Mouse (Mus musculus): ENCODE results near the gene Bcl2l1.

Bcl2l1 gene

DNA sequence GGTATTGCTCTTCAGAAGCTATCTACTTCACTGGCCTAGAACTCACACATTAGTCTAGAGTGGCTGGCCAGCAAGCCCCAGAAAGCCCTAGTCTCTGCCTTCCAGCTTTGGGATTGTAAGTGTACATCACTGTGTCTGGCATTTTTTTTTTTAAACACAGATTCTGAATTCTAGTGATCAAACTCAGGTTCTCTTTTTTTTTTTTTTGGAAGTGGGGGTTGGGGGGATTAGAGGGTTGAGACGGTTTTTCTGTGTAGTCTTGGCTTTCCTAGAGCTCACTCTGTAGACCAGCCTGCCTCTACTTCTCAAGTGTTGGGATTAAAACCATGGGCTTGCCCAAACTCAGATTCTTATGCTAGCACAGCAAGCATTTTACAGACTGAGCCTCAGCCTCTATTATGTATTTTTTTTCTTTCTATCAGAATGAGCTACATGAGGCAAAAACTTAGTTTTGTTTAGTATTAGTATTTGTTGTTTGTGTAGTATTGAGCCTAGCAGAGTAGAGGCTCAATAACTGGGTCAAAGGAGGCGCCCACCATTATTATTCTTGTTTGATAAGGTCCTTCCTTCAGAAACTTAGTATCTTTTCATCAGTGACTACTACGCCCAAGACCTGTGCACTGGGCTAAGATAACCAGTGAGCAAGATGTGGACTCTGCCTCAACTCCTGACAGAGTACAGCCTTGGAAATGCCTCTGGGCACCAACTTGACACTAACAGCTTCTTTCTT is 6.9 kb downstream of the Bcl2l1 start:
- no peak for DNase-seq (ENCODE audit: extremely low spot score, low read depth, low spot score)

DNA sequence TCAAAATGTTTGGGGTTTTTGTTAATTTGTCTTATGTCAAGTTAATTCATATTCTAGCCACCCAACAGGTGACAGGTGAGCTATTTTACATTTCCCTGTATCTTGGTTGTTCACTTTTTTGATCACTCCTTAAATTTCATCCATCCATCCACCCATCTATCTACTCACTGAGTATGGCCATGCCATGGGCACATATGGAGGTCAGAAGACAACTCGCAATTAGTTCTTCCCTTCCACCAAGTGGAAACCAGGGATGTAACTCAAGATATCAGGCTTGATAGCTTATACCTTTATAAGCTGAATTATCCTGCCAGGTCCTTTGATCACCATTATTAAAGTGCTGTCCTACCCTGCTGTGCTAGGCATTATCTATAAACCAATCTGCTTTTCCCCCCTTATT is 7.8 kb downstream of the Bcl2l1 start:
- DNase-seq (ENCODE audit: extremely low spot score, low read depth, low spot score) = no peak

DNA sequence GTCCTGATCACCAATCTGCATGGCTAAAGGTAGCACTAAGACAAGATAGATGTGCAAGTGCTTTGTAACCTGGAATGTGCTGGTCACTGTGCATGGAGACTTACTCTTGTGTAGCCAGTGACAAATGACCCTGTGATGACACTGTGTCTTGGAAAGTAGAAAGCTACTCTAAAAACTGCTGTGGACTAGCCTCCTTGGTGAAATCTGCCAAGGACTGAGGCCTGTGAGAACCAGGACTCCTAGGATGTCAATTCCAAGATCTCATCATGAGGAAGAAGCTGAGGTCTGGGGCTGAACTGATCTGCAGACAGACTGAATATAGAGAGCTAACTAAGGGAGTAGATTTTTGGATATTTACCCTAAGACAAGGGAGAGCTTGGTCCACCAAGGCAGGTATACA is 10.0 kb downstream of the Bcl2l1 start:
- no peak for DNase-seq (ENCODE audit: extremely low spot score, low read depth, low spot score)

DNA sequence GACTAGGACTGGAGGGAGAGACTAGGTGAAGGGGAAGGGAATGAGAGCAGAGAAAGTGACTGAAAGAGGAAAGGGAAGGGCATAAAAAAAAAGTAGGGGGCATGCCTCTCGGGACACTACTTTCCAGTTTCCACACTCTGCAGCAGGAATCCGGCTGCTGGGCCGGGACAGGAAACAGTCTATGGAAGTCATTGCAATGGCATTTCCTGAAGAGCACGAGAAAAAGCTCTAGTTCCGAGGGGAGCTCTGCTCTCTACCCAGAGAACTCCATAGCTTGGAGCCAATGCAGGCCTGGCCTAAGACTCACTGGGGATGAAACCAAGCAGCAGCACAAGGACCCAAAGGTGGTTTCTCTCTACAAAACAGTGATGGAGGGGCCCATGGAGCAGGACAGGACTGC is 10.5 kb downstream of the Bcl2l1 start:
- DNase-seq (ENCODE audit: extremely low spot score, low read depth, low spot score) = no peak

DNA sequence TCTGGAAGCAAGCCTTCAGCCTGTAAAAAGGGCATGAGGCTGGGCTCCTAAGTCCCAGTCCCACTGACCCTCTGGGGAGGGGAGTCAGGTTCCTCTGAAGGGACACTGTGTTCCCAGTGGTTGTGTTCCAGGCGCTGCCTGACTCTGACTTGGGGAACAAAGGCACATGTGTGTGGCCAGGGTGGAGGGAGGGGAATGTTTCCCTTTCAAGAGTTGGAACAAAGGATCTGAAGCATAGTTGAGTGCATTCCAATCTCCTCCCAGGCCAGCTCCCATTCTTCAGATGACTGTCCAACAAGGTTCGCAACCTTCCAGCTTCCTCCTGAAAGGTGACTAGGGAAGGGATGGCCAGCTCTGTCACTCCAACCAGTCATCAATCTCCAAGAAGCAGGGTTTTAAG is 11.2 kb downstream of the Bcl2l1 start:
- no peak for DNase-seq (ENCODE audit: extremely low spot score, low read depth, low spot score)

DNA sequence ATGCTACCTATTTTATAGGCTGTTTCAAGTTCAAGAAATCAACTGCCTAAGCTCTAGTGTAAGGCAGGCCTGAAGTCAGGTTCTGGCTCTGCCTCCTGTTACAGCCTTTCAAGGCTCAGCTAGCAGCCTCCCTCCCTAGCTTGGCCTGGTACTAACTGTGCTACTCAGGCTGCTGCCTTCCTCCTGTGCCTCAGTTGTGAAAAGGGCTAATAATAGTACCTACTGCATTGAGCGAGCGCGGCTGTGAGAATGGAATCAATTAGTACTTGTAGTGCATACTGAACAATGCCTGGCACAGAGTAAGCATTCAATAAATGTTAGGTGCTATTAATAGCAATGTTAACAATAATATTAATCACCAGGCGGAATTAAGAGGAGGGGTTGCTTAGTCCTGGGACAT is 11.6 kb downstream of the Bcl2l1 start:
- no peak for DNase-seq (ENCODE audit: extremely low spot score, low read depth, low spot score)

DNA sequence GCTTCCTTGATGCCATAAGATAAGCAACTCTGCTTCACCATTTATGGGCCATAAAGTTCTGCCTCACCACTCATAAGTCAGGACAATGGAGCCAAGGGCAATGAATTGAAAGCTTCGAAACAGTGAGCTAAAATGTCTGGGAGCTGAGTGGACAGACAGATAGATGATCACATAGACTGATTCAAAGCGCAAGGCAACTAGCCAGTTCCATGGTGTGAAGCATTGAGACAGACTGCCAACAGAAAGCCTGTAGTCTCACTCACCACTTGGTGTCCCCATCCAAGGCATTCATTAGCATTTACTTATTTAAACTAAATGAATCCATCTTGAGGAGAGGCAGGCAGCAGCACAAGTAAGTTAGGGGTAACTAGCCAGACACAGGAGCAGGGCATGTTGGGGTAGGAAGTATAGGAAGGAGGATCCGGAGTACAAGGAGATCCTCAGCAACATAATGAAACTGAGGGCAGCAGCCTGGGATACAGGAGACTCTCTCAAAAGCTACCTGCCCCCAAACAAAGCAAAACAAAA is 12.4 kb downstream of the Bcl2l1 start:
- DNase-seq (ENCODE audit: extremely low spot score, low read depth, low spot score) = no peak

DNA sequence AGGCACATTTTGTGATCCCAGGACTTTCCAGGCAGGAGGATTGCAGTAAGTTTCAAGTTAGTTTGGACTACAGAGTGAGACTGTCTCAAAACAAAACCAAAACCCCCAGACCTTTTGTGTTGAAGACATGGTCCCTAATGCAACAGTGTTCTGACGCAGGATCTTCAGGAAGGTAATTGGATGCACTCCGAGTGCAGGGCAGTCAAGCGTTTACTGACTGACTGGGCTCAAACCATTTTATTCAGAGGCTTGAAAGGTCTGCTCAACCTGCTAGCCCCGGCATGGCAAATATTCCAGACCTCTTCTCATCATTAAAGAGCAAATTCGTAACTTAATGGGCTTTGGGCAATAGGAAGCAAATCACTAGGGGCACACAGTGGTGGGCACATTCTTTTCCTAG is 12.8 kb downstream of the Bcl2l1 start:
- no peak for DNase-seq (ENCODE audit: extremely low spot score, low read depth, low spot score)

DNA sequence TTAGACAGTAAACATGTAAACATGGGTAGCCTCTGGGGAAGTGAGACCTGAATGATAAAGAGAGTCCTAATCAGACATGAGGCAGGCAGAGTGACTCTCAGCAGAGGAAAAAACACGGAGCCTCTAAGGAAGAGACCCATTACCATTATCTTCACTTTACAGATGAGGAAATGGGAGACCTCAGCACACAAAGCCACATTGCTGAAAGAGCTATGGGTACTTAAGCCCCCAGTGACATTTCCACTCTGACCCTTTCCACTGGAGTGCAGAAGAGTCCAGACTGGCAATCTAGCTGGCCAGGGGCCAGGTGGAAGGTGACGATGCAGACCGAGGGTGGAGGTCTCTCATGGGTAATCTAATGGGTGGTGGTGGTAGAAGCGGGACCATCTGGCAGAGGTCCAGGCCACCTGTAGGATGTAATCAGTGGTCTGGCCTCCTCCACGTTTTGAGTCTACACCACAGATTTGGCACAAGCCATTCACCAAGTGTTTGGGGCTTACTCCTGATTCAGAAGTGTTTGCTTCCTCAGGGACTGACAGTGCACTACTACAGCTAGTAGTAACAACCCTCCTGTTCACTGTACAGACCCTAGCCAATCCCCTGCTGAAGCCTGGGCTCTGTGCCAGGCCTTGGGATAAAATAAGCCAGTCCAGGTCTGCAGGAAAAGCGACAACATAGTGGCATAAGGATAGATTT is 13.8 kb downstream of the Bcl2l1 start:
- no peak for DNase-seq (ENCODE audit: extremely low spot score, low read depth, low spot score)

DNA sequence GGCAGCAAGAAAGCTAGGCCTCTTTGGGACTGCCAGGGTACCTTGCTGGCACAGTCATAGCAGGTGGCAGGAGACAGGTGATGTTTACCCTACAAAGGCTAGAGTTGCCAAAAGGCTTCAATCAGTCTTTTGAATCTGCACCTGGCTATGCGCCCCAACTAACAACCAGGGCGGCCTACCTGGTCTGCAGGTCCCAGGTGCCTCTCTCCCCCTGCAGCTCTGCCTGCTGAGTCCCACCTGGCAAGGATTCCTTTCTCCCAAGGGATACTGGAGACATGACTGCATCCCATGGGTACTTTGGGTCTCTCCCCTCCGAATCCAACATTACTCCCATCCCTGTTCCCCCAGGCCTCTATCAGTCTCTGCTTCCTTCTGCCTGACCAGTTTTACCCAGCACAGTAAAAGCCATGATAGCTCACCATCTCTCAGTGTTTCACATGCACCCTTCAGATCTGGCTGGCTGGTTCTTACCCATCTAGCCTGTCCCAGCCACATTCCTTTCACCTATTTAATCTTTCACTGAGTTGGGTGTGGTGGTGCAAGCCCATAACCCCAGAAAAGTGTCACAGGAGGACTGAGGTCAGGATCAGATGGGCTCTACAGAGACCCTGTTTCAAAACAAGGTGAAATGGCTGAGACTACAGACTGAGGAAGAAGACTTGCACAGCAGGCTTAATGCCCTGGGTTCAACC is 14.7 kb downstream of the Bcl2l1 start:
- DNase-seq (ENCODE audit: extremely low spot score, low read depth, low spot score) = no peak

DNA sequence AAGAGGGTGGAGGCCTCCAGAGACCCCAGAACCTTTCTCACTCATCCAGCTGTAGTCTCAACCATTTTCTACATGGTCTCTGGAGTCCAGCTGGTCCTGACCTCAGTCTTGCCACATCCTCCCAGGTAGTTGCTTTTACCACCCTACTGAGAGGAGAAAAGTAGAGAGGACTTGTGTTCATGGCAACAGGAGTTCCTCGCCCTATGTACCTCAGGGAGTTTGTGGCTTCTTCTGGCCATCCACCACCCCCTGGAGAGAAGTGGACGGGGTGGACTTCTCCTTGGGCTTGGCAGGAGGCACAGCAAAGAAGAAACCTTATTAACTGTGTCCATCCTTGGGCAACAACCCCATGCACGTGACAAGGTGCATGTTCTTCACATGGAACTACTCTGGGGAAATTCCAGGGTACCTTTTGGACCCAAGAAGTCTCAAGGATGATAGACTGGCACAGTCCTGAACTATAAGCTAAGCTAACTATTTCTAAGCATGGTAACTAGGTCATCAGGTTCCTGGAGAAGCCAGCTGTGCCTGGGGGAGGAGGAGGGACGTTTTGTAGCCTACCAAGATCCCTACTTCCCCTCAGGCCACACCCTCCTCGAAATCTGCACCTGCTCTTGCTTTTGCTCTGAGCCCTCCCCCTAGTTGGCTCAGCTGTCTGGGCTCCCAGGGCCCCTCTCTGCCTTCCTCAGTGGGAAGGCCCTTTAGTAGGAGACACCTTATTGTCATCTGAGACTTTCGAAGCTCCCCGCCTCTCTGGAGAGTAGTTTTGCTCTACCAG is 15.5 kb downstream of the Bcl2l1 start:
- no peak for DNase-seq (ENCODE audit: extremely low spot score, low read depth, low spot score)

DNA sequence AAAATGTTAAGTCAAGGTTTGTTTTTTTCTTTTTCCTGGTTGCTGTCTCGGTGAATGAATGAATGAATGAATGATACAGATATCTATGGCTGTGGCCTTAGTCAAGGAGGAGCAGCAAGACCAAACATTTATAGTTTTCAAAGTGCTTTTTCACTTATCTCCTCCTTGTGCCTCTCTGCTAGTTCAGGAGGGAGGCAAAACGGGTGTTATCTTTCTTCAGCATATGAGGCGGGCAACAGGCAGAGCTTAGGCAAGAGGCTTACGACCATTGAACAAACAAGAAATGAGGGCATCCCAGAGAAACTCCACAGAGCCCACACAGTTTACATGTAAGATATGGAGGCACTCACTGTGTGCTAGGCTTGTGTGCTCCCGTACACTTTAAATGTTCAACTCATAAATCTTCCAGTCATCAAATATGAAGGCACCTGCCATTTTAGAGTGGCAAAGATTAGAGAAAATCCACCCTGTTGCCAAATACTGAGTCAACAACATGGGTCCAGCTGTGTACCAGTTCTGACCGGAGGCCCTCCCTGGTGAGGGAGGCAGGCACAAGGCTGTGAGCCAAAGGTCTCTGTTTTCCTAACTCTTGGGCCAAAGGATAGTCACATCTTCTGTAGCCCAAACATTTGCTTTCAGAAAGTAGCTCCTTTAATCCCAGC is 17.2 kb downstream of the Bcl2l1 start:
- no peak for DNase-seq (ENCODE audit: extremely low spot score, low read depth, low spot score)

DNA sequence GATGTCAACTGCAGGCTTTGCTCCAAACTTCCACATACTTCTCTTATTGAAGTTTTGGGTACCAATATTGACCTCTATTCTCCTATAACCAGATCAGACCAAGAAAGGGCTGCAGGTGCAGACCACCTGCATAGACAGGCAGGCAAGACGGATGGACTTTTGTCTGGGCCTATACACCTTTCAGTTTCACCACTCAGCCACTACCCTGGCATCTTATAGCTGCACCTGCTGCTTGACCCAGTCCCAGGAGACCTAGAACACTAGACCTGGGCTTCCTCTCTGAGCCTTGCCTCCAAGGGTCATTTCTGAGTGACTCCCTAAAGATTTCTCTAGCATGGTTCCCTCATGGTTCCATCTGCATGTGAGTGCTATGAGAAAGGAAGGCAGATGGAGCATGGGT is 18.3 kb downstream of the Bcl2l1 start:
- no peak for DNase-seq (ENCODE audit: extremely low spot score, low read depth, low spot score)

DNA sequence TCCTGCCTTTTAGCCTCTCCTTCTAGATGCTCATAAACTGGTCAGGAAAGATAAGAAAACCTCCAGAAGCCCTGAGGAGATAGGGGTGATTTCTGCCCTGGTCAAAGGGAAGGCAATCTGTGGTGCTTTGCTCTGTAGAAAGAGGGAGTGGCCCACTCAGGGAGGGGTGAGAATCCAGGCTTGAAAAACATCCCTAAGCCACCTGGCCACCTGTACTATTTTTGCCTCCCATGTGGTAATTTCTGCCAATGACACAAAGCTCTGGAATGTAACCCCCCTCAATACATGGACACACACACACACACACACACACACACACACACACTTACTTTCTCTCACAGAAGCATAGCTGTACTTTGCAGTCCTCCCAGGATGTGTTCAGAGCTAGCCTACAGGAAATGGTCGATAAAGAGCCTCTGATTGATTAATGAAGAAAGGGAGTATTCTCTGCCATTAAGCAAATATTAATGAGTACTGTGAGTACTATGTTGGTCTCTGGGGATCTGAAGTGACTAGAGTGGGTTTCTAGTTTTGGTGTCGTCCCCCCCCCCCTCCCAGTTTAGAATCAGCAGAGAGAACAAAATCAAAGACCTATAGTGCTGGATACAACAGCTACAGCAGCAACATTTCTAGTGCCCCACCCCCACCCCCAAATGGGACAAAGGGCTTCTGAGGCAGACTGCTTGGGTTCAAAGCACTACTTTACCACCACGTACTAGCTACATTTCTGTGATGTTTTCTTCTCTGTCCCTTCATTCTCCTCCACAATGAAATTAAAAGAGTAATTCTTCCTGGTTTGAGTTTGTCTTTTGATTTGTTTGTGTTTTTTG is 20.0 kb downstream of the Bcl2l1 start:
- no peak for DNase-seq (ENCODE audit: extremely low spot score, low read depth, low spot score)

DNA sequence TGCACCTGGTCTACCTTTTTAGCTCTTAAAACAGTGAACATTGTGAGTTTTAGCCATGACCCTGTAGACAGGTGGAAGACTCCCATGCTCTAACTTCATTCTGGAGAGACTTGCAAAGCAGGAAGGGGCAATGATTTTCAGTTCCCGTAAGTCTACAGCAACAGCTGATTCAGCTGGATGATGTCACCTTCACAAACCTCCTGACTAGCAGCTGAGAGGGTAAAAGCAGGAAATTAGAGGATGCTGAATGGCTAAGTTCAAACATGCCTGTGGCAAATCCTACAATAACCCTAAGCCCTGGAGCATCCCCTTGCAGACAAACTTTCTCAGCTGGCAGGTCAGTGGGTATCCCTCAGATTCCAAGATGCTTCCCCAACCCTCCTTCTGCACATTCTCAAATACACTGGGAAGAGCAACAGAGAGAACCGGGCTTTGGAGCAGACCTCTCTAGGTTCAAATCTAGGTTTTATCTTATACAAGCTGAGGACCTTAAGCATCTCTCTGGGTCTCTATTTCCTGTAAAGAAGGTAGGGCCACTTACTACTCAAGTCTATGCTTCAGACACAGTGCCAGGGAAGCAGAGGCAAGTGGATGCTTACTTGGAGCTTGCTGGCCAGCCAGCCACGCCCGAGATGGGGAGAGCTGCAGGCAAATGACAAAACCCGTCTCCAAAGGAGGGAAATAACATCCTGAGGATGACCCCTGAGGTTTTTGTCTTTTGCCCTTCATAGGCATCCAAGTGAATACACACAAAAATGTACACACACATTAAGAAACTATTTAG is 21.2 kb downstream of the Bcl2l1 start:
- DNase-seq (ENCODE audit: extremely low spot score, low read depth, low spot score) = no peak

DNA sequence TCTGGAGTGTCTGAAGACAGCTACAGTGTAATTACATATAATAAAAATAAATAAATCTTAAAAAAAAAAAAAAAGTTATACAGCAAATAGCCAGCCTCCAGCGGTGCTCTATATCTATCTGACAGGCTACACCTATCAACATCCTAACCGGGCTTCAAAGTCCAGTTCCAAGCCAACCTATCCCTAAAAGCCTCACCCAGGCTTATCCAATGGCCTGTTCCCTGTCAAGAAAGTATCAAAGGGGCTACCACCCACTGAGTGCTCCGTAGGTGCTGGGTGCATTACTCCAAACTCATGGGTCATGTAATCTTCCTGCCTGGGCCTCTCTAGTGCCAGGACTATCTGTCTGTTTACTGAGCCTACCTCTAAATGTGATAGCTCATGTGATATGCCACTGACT is 23.4 kb downstream of the Bcl2l1 start:
- no peak for DNase-seq (ENCODE audit: extremely low spot score, low read depth, low spot score)

DNA sequence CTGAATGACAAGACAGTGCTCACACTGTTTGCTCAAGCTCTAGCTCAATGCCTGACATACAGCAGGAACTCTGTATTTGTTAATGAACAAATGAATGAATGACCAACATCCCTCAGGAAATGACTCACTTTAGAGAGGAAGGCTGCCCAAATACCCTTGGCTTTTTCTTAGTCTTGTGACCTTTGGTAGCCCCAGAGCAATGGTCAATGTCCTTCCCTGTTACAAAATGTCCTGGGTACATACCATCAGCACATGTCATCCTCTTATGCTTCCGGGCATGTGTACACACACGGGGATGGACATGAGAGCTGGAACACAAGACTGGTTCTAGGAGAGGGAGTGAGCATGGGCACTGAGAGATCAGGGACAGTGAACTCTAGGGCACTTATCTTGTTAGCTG is 25.5 kb downstream of the Bcl2l1 start:
- no peak for DNase-seq (ENCODE audit: extremely low spot score, low read depth, low spot score)

DNA sequence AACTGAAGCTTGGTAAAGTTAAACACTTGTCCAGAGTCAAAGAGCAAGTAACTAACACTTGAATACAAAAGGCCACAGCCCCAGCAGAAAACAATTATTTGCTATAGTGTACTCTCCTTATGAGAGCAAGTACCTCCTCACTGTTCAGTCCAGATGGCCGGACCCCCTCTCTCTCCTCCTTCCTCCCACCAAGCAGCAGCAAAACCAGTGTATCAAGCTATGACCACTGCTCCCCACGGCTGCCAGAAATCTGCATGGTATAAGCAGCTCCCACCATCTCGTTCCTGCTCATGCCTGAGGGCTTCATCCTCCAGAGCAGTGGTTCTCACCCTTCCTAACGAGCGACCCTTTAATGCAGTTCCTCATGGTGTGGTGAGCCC is 26.4 kb downstream of the Bcl2l1 start:
- DNase-seq (ENCODE audit: extremely low spot score, low read depth, low spot score) = no peak

Measured in hindlimb bud, embryonic 11.5 days (tissue).